Mouse (Mus musculus) C2C12 (cell line): ENCODE results near the gene Utrn. TPM values are rescaled to one million over a fixed set of nuclear protein-coding genes. Genes with fewer than 3 reads are reported as not detected.

Source experiments
- H3K27me3 ChIP-seq: one replicate; pipeline ENCODE4 v1.6.1; 2011; ENCODE audit not compliant: control insufficient read depth, insufficient read depth, insufficient read length
- H3K36me3 ChIP-seq: one replicate; pipeline ENCODE4 v1.6.1; 2011; ENCODE audit not compliant: control insufficient read depth, insufficient read depth
- H3K4me3 ChIP-seq: one replicate; pipeline ENCODE4 v1.5.1; 2011; ENCODE audit warnings: mild to moderate bottlenecking, control low read depth; ENCODE audit not compliant: poor library complexity, insufficient read depth, severe bottlenecking
- H3K79me2 ChIP-seq: one replicate; pipeline ENCODE4 v1.6.1; 2011; ENCODE audit not compliant: control insufficient read depth, insufficient read depth
- H3K79me3 ChIP-seq: one replicate; pipeline ENCODE4 v1.6.1; 2011; ENCODE audit warnings: low read depth, control low read depth
- H3ac ChIP-seq: one replicate; pipeline ENCODE3; 2011; ENCODE audit warnings: low read depth; ENCODE audit not compliant: control insufficient read depth, insufficient read length
- CEBPB ChIP-seq: IDR thresholded peaks from one replicate; pipeline ENCODE4 v1.6.1; 2011; ENCODE audit warnings: low read depth, mild to moderate bottlenecking, control low read depth, moderate library complexity
- CTCF ChIP-seq: IDR thresholded peaks from one replicate; pipeline ENCODE4 v1.5.1; 2011; ENCODE audit not compliant: control insufficient read depth, insufficient read depth, insufficient read length
- FOSL1 ChIP-seq: IDR thresholded peaks from one replicate; pipeline ENCODE4 v1.8.0; 2011; ENCODE audit warnings: mild to moderate bottlenecking, low read length; ENCODE audit not compliant: poor library complexity, insufficient read depth, severe bottlenecking
- MAX ChIP-seq: IDR thresholded peaks from one replicate; pipeline ENCODE4 v1.6.1; 2011; ENCODE audit warnings: mild to moderate bottlenecking, control low read depth
- MYOD1 ChIP-seq: IDR thresholded peaks from one replicate; pipeline ENCODE4 v1.6.1; 2011; ENCODE audit warnings: low read depth; ENCODE audit not compliant: control insufficient read depth, insufficient read length
- MYOG ChIP-seq: IDR thresholded peaks from one replicate; pipeline ENCODE4 v1.6.1; 2011; ENCODE audit not compliant: control insufficient read depth, insufficient read length; ENCODE audit errors: extremely low read depth
- USF1 ChIP-seq: IDR thresholded peaks from one replicate; pipeline ENCODE4 v1.6.1; 2011; ENCODE audit warnings: low read depth, mild to moderate bottlenecking, control low read depth, moderate library complexity
- polyA plus RNA-seq: library from polyadenylated mRNA; unstranded; fragments of >200 nt; fragmentation: generic; extraction: Trizol; gene quantifications from one replicate; pipeline ENCODE4 v1.2.1, GENCODE M21; 2012; ENCODE audit warnings: missing spikeins

Gene Utrn
- polyA plus RNA-seq, 1 experiment = 10.5 TPM

- Histone ChIP-seq H3K27me3 (no peaks in the 10 kb centered on the region), H3K79me3 (no peaks in the 10 kb centered on the region), H3K79me2 (no peaks in the 10 kb centered on the region), H3ac (peak overlapping the region; percentile 72), H3K4me3 (no peak overlapping the region), H3K36me3 (no peaks in the 10 kb centered on the region)
- TF ChIP-seq MYOD1 (no peak), USF1 (no peak), MYOG (no peak), CTCF (no peak), CEBPB (no peak)
Observed at GRCm38 (mm10) chr10:12911451-12911850, 42.3 kb upstream of the Utrn start.

- H3K27me3 ChIP-seq = no peaks in the 10 kb centered on the region
- no peaks in the 10 kb centered on the region for H3K79me3 ChIP-seq
- H3K4me3 ChIP-seq = no peak overlapping the region
- TF ChIP-seq CTCF (no peak), MYOD1 (no peak), FOSL1 (no peak), MAX (no peak), USF1 (no peak), CEBPB (no peak), MYOG (no peak)
- no peaks in the 10 kb centered on the region for H3K79me2 ChIP-seq
- no peaks in the 10 kb centered on the region for H3K36me3 ChIP-seq
- no peak overlapping the region for H3ac ChIP-seq
Observed at GRCm38 (mm10) chr10:12909891-12910290, 40.7 kb upstream of the Utrn start.

- no peak overlapping the region for H3K4me3 ChIP-seq
- H3K27me3 ChIP-seq = no peaks in the 10 kb centered on the region
- H3ac ChIP-seq = no peak overlapping the region
- H3K36me3 ChIP-seq = no peaks in the 10 kb centered on the region
- no peaks in the 10 kb centered on the region for H3K79me2 ChIP-seq
- TF ChIP-seq MYOG = no peak
- no peak for TF ChIP-seq CTCF
- TF ChIP-seq MAX = no peak
- TF ChIP-seq USF1 = no peak
- TF ChIP-seq MYOD1 = no peak
- TF ChIP-seq CEBPB = no peak
- TF ChIP-seq FOSL1 = no peak
- no peaks in the 10 kb centered on the region for H3K79me3 ChIP-seq
Observed at GRCm38 (mm10) chr10:12909179-12909578, 40.0 kb upstream of the Utrn start.

- Histone ChIP-seq H3K36me3 (no peaks in the 10 kb centered on the region), H3K27me3 (no peaks in the 10 kb centered on the region)
- TF ChIP-seq CTCF (no peak), FOSL1 (no peak), MYOG (no peak), MYOD1 (no peak), USF1 (no peak), MAX (no peak), CEBPB (no peak)
Observed at GRCm38 (mm10) chr10:12904140-12904528, 35.0 kb upstream of the Utrn start.

GRCm38 (mm10) chr10:12903440-12904139 lies 34.4 kb upstream of the Utrn start:
- H3K79me2 ChIP-seq = no peaks in the 10 kb centered on the region
- no peak overlapping the region for H3K4me3 ChIP-seq
- TF ChIP-seq FOSL1 (no peak), MYOG (no peak), MAX (no peak), CTCF (no peak), CEBPB (no peak), MYOD1 (no peak), USF1 (no peak)
- no peaks in the 10 kb centered on the region for H3K27me3 ChIP-seq
- H3K36me3 ChIP-seq = no peaks in the 10 kb centered on the region
- H3ac ChIP-seq = no peak overlapping the region
- H3K79me3 ChIP-seq = no peaks in the 10 kb centered on the region

More at GRCm38 (mm10) chr10:12904140-12904528, 35.0 kb upstream of the Utrn start:
- Histone ChIP-seq H3K79me3 (no peaks in the 10 kb centered on the region), H3K79me2 (no peaks in the 10 kb centered on the region), H3K4me3 (no peak overlapping the region), H3ac (no peak overlapping the region)

- no peak overlapping the region for H3K4me3 ChIP-seq
- H3K79me3 ChIP-seq = no peaks in the 10 kb centered on the region
- TF ChIP-seq CEBPB (no peak), CTCF (no peak), FOSL1 (no peak), MYOD1 (no peak), MYOG (no peak), USF1 (no peak), MAX (no peak)
- H3K27me3 ChIP-seq = no peaks in the 10 kb centered on the region
- no peaks in the 10 kb centered on the region for H3K36me3 ChIP-seq
- no peaks in the 10 kb centered on the region for H3K79me2 ChIP-seq
- H3ac ChIP-seq = no peak overlapping the region
Observed at GRCm38 (mm10) chr10:12899901-12900300, 30.7 kb upstream of the Utrn start.
